Mouse (Mus musculus): Measurements from ENCODE around the gene Gna13. TPM values are rescaled to one million over a fixed set of nuclear protein-coding genes. Genes with fewer than 3 reads are reported as not detected.
A peak's percentile ranks its signal among the peaks of the same experiment; 100 is the strongest.

Gna13 gene
- total and polyA plus RNA-seq, 3 experiments = 51.0 to 102 (median 56.6) TPM

DNA sequence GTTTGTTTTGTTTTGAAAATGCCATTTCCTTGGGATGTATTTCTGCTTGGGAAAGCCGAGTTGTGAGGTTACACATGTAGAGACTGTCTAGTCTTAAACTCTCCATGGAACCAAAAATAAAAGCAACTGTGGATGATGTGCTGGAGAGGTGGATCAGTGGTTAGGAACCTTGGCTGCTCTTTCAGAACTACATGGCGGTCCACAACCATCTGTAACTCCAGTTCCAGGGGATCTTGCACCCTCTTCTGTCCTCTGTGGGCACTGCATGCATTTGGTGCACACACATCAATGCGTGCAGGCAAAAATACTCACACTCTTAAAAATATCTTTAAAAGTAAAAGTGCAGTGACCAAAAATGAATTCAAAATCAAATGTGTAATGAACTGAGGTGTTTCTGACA, 78.5 kb downstream of the Gna13 start (continued):
- TF ChIP-seq MXI1 (IDR thresholded peaks at IDR 0.05; ENCODE audit: low read depth, low read length) (no peak), NRF1 (IDR thresholded peaks at IDR 0.05; ENCODE audit: insufficient read depth, low read depth, low read length, poor library complexity, severe bottlenecking) (no peak), SIN3A (IDR thresholded peaks at IDR 0.05; ENCODE audit: low read length) (peak; percentile 72), POLR2A (IDR thresholded peaks at IDR 0.05; ENCODE audit: control insufficient read depth in 1 of 2, insufficient read depth in 1 of 2, low read depth in 1 of 2, low read length in 2 of 2, poor library complexity in 1 of 2) (no peak), ZMIZ1 (IDR thresholded peaks at IDR 0.05; ENCODE audit: low read depth, low read length) (no peak), CTCF (IDR thresholded peaks at IDR 0.05 in 2 of 3, conservative IDR thresholded peaks at IDR 0.05 in 1 of 3; ENCODE audit: control insufficient read depth in 1 of 3, insufficient read depth in 1 of 3, low read depth in 2 of 3, low read length in 3 of 3, poor library complexity in 1 of 3, severe bottlenecking in 1 of 3) (peak in 2 of 3 experiments; percentile 81 to 83; a peak in 5 of 6 replicates), BHLHE40 (IDR thresholded peaks at IDR 0.05; ENCODE audit: borderline replicate concordance, low read depth, low read length) (no peak; the same call in 1 of the 2 replicates), ETS1 (IDR thresholded peaks at IDR 0.05; ENCODE audit: low read depth, low read length) (0 out of 2 replicates have a peak, but pooled peaks have one; percentile 30), ELF1 (IDR thresholded peaks at IDR 0.05; ENCODE audit: low read depth, low read length) (peak; percentile 18; the same call in 1 of the 2 replicates), USF1 (IDR thresholded peaks at IDR 0.05; ENCODE audit: low read depth, low read length) (no peak), UBTF (IDR thresholded peaks at IDR 0.05; ENCODE audit: borderline replicate concordance, insufficient read depth, low read depth, low read length) (no peak), GABPA (IDR thresholded peaks at IDR 0.05; ENCODE audit: low read depth, low read length) (no peak), TBP (IDR thresholded peaks at IDR 0.05; ENCODE audit: low read depth, low read length) (no peak), EP300 (IDR thresholded peaks at IDR 0.05; ENCODE audit: low read depth in 1 of 2, low read length in 2 of 2) (no peak; a peak in 1 of 4 replicates), TCF12 (IDR thresholded peaks at IDR 0.05; ENCODE audit: low read depth, low read length) (no peak), JUND (IDR thresholded peaks at IDR 0.05; ENCODE audit: low read depth, low read length) (peak; percentile 65; the same call in 1 of the 2 replicates), RCOR1 (IDR thresholded peaks at IDR 0.05; ENCODE audit: low read depth, low read length) (0 out of 2 replicates have a peak, but pooled peaks have one; percentile 19)

DNA sequence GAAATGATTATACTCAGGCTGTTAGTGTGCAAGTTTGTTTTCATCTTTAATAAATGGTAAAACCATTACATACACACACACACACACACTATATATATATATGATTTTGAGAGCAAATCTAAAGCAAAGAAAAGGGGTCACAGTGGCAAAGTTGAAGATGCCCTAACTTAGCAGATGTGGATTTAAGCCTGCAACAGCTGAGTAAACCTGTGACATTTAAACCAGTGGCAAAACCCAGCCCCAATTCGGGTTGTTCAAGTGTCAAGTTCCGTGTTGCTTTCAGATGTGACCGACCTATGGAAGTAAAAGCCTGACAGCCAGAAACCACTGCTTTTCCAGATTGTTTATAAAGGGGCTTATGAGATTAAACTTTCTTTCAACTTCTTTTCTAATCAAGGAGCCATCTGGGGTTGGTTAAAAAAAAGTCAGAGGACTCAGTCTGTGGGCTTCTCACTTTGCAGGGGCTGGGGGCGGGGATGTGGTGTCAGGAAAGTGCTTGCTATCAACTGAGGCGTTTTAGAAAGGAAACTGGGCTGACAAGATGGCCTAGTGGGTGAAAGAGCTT, 79.6 kb downstream of the Gna13 start:
- Histone ChIP-seq H3K9me3 (replicated peaks; ENCODE audit: insufficient read depth, low read length) (no peaks in the 10 kb centered on the region), H3K36me3 (ENCODE audit: control insufficient read depth in 1 of 2, insufficient read depth in 2 of 2, low read length in 2 of 2) (peaks cover 0 to 8% of the 10 kb centered on the region in 2 experiments; a peak in 1 of 4 replicates), H3K9ac (ENCODE audit: control insufficient read depth, low read depth, low read length, poor library complexity, severe bottlenecking) (no peak overlapping the region), H3K27ac (ENCODE audit: control insufficient read depth, low read depth, low read length) (no peak overlapping the region), H3K79me2 (ENCODE audit: control insufficient read depth, insufficient read depth, low read length, poor library complexity) (peaks cover 2% of the 10 kb centered on the region; the same call in 1 of the 2 replicates), H3K27me3 (ENCODE audit: control insufficient read depth in 1 of 2, insufficient read depth in 2 of 2, low read length in 2 of 2) (no peaks in the 10 kb centered on the region), H3K4me1 (ENCODE audit: control insufficient read depth in 1 of 2, insufficient read depth in 2 of 2, low read length in 2 of 2) (peaks cover 0 to 7% of the 10 kb centered on the region in 2 experiments; a peak in 3 of 4 replicates), H3K4me3 (ENCODE audit: control insufficient read depth in 1 of 2, insufficient read depth in 1 of 2, low read depth in 2 of 2, low read length in 2 of 2) (no peak overlapping the region)
- TF ChIP-seq EP300 (IDR thresholded peaks at IDR 0.05; ENCODE audit: low read depth in 1 of 2, low read length in 2 of 2) (no peak), UBTF (IDR thresholded peaks at IDR 0.05; ENCODE audit: borderline replicate concordance, insufficient read depth, low read depth, low read length) (no peak), USF1 (IDR thresholded peaks at IDR 0.05; ENCODE audit: low read depth, low read length) (no peak), USF2 (IDR thresholded peaks at IDR 0.05; ENCODE audit: borderline replicate concordance in 1 of 2, insufficient read depth in 1 of 2, low read depth in 1 of 2, low read length in 2 of 2) (no peak), KAT2A (conservative IDR thresholded peaks at IDR 0.05; ENCODE audit: low read depth, low read length) (no peak), TAL1 (IDR thresholded peaks at IDR 0.05; ENCODE audit: low read length) (no peak), TCF12 (IDR thresholded peaks at IDR 0.05; ENCODE audit: low read depth, low read length) (no peak), ZNF384 (IDR thresholded peaks at IDR 0.05; ENCODE audit: low read depth, low read length) (no peak), ELF1 (IDR thresholded peaks at IDR 0.05; ENCODE audit: low read depth, low read length) (no peak), GATA1 (IDR thresholded peaks at IDR 0.05; ENCODE audit: low read depth, low read length) (no peak), MAFK (IDR thresholded peaks at IDR 0.05; ENCODE audit: borderline replicate concordance, low read depth, low read length) (no peak), BHLHE40 (IDR thresholded peaks at IDR 0.05; ENCODE audit: borderline replicate concordance, low read depth, low read length) (no peak), CHD2 (IDR thresholded peaks at IDR 0.05; ENCODE audit: low read length) (no peak)
- no peak for DNase-seq (ENCODE audit: low read depth, low spot score)

All from MEL (cell line).